Mouse (Mus musculus) granulocyte monocyte progenitor cell, adult 5-6 weeks (primary cell): Measurements from ENCODE around the gene March2. TPM values are rescaled to one million over a fixed set of nuclear protein-coding genes. Genes with fewer than 3 reads are reported as not detected.

ENCODE experiments used
- ATAC-seq: replicated peaks from 2 replicates; pipeline ENCODE4 v1.8.0; 2016; ENCODE audit warnings: mild to moderate bottlenecking, moderate TSS enrichment, inconsistent platforms; ENCODE audit not compliant: poor library complexity, severe bottlenecking
- total RNA-seq, 2 experiments: library from RNA; stranded (forward) in 1 of 2; stranded (reverse) in 1 of 2; fragments of 200-712, 200-1000 nt in 1 of 2; fragments of >200 nt in 1 of 2; fragmentation: Nextera tagmentation in 1 of 2; gene quantifications; 2 replicates each; pipeline ENCODE4 v1.2.3; 2014 to 2017

The March2 gene
- total RNA-seq, 2 experiments from 2014 or later: 20.0 to 41.2 TPM

DNA sequence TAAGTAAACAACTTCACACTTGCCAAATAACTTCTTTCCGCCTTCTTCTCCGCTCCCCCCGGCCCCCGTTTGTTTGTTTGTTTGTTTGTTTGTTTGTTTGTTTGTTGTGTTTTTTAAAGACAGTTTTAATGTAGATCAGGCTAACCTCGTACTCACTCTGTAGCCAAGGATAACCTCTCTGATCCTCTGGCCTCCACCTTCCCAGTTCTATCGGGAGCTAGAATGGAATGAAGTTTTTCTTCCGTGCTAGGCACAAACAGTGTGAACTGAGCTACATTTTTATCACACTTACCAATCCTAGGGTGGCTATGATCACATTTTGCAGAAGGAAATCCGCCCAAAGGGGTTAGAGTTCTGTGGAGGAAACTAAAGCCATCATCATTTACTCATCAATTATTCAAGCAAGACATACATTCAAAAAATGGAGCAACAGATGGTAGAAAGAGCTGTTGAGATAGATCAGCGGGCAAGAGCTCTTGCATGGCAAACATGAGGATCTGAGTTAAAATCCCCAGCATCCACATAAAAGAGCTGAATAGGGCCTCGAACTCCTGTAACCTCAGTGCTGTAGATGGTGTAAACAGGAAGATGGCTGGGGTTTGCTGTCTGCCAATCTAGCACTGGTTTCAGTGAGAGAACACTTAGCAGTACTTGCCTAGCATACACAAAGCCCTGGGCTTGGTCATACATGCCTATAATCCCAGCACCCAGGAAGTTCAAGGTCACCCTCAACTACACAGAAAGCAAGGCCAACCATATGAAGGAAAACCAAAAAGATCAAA lies 665 bp upstream of the March2 start:
- no peak for ATAC-seq

- no peak for ATAC-seq
Measured at GRCm38 (mm10) chr17:33717982-33718381, 488 bp downstream of the March2 start.

DNA sequence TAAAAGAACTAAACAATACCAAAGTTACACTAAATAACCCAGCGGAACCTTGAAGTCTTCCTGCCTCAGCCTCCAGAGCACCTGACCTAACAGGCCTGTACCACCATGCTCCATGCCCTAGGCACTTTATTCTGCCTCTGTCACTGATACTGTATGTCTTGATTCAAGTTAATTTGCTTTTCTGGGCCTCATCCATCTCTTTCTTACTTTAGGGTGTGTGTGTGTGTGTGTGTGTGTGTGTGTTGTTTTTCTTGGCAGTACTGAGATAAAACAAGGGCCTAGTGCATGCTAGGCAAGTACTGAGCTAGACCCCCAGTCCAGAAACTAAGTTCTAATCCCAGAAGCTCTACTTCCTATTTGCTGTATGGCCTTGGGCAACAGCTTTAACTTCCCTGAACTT lies 1.2 kb downstream of the March2 start:
- no peak for ATAC-seq

- no peak for ATAC-seq
Measured at GRCm38 (mm10) chr17:33714779-33715178, 3.7 kb downstream of the March2 start.

GRCm38 (mm10) chr17:33713271-33713670 lies 5.2 kb downstream of the March2 start:
- ATAC-seq: no peak

- no peak for ATAC-seq
Measured at GRCm38 (mm10) chr17:33709834-33710233, 8.6 kb downstream of the March2 start.

DNA sequence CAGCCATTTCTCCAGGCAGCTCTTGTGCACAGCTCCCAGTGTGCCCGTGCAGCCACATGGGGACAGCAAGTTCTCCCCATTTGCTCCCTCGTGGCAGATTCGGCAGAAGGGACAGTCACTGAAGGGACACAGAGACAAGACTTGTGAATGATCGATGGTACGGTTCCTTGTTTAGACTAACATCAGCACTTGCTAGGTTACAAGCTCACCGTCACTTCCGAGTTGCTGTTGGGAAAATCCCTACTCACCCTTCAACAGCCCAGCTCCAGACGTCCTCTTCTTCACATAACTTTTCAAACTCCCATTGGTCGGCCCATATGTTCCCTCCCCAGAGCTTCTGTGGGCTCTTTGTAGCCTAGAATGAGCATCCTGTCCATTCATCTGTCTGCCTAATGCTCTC lies 15.4 kb downstream of the March2 start:
- no peak for ATAC-seq

DNA sequence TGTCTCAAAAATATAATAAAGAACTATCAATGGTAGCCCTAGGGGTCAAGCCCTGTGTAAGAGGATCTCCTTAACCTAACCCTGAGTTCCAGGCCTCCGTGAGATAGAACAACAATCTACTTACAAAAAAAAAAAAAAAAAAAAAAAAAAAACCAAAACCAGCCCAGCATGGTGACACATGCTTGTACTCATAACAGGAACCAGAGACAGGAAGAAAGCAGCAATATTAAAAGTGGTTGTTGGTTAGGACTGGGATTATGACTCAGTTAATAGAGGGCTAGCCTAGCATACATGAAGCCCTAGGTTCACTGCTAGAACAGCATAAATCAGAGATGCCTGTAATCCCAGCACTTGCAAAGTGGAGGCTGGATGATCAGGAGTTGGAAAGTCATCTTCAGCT lies 16.3 kb downstream of the March2 start:
- ATAC-seq: no peak

DNA sequence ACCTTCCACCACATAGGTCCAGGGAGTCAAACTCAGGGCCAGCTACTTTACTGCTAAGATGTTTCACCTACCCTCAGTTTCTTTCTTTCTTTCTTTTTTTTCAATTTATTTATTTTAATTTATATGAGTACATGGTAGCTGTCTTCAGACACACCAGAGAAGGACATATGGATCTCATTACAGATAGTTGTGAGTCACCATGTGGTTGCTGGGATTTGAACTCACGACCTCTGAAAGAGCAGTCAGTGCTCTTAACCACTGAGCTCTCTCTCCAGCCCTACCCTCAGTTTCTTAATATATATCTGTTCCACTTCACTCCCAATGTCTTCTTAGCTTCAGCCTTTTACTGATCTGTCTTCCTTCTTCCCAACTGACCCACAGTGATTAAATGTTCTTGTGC lies 23.0 kb downstream of the March2 start:
- ATAC-seq: no peak

DNA sequence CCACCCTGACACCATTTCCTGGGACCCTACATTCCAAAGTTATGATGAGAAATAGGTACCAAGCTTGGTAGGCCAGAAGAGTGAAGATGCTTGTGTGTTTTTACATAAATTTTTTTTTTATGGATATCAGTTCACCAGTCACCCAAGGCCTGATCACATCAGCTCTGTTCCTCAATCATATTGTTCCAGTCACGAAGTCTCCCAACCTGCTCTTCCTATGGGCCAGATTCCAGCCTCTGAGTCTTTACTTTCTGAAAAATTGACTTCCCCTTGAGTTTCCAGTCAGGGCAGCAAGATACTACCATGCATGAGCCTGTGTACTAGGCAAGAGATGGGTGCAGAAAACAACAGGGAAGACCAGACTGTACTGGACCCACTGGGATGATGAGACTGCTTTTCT lies 31.7 kb downstream of the March2 start, which contains the start of gene Hnrnpm:
Gene Hnrnpm (minus strand): TSS at position 101 of the 400 bp plus-strand sequence.
- no peak for ATAC-seq

DNA sequence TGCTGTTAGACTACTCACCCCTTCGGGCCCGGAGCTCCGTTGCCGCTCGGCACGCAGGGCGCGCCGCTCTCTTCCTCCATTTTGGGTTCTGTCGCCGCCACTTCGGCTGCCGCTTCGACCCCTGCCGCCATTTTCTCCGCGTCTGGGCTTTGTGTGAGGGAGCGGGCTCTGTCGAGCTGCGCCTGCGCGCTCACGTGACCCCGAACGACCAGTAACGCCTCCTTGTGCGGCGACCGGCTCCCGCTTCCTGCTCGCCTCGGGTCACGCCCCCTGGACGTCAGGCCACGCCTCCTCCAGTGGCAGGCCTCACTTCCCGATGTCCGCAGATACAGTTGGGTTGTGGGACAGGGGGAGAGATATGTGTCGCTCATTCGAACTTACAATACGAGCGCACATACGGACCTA lies 33.2 kb downstream of the March2 start:
- ATAC-seq: peak; percentile 95

- ATAC-seq: peak; percentile 74
Measured at GRCm38 (mm10) chr17:33684671-33685231, 33.7 kb downstream of the March2 start.

GRCm38 (mm10) chr17:33681767-33682166 lies 36.7 kb downstream of the March2 start:
- no peak for ATAC-seq

DNA sequence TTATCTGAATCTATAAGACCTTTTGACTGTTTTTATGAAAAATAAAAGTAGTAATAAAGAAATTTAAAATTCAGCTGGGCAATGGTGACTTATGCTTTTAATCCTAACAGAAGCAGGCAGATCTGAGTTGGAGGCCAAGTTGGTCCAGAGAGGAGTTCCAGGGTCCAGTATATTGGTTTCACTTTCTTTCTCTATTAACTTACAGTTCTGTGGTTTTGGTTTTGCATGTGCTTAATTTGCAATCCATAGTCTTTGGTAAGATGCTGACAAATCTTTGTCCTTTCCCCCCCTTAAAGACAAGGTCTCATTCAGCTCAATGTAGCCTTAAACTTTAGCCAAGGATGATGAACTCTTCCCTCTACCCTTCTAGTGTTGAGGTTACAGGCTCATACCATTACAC lies 39.7 kb downstream of the March2 start:
- ATAC-seq: peak; percentile 75

GRCm38 (mm10) chr17:33676086-33676485 lies 42.4 kb downstream of the March2 start:
- ATAC-seq: no peak

GRCm38 (mm10) chr17:33675452-33675851 lies 43.0 kb downstream of the March2 start:
- ATAC-seq: no peak

GRCm38 (mm10) chr17:33673837-33674236 lies 44.6 kb downstream of the March2 start:
- no peak for ATAC-seq

DNA sequence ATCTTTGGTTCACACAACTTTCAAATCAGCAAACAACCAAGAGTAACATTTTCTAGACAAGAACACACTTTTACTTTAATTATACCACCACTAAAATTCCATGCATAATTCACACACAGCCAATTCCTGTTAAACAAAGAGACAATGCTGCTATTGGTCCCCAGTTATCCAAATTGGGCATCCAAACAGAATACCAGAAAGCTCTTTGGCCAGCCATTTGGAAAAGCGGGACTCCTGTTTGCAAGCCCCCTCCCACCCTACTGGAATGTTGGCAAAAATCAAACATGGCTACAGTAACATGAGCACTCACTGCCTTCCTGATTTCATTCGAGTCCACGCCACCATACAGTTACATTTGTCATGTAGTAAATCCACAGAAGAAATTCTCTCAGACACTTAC lies 48.8 kb downstream of the March2 start:
- no peak for ATAC-seq

- no peak for ATAC-seq
Measured at GRCm38 (mm10) chr17:33666813-33667212, 51.7 kb downstream of the March2 start.

DNA sequence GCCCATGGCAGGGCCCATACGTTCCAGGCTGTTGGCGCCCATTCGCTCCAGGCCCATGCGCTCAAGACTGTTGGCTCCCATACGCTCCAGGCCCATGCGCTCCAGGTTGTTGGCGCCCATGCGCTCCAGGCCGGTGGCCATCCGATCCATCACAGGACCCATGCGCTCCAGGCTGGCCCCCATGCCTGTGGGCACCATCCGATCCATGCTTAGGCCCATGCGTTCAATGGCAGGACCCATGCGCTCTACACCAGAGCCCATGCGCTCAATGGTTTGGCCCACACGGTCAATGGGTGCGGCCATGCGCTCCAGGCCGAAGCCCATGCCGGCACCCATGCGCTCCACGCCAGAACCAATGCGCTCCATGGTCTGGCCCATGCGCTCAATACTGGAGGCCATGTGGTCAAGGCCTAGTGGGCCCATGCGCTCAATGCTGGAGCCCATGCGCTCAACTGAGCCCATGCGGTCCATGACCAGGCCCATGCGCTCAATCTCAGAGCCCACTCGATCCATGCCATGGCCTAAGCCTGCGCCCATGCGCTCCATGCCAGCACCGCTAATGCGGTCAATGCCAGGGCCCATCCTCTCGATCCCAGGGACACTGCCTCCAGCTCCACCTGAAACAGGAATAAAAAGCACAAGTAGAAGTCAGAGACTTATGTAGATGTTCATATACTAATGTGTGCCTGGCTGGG lies 68.5 kb downstream of the March2 start:
- no peak for ATAC-seq

DNA sequence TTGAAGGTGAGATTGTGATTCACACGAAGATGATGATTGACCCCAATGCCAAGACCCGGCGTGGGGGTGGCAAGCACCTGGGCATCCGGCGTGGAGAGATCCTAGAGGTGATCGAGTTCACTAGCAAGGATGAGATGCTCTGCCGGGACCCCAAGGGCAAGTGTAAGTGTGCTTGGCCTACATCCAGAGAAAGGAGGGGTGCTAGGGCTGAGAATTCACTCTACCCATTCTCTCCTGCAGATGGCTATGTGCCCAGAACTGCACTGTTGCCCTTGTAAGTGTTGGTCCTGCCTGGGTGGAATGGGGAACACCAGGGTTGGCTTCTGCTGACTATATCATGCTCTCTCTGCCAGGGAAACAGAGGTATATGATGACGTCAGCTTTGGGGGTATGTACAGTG lies 73.4 kb downstream of the March2 start:
- ATAC-seq: no peak
